Mouse (Mus musculus) spleen, postnatal 14 days (tissue): ENCODE measurements around the gene Zfp219.
A peak's percentile ranks its signal among the peaks of the same experiment; 100 is the strongest.

ENCODE experiments used
- DNase-seq, 2 experiments: peaks; one replicate each; pipeline ENCODE4 v3.0.0; 2021 to 2022; ENCODE audit warnings: low spot score in 2 of 2

Zfp219 gene

GRCm38 (mm10) chr14:52018248-52019050 lies 2.1 kb downstream of the Zfp219 start:
- no peak for DNase-seq

GRCm38 (mm10) chr14:52017662-52018061 lies 2.9 kb downstream of the Zfp219 start:
- no peak for DNase-seq

DNA sequence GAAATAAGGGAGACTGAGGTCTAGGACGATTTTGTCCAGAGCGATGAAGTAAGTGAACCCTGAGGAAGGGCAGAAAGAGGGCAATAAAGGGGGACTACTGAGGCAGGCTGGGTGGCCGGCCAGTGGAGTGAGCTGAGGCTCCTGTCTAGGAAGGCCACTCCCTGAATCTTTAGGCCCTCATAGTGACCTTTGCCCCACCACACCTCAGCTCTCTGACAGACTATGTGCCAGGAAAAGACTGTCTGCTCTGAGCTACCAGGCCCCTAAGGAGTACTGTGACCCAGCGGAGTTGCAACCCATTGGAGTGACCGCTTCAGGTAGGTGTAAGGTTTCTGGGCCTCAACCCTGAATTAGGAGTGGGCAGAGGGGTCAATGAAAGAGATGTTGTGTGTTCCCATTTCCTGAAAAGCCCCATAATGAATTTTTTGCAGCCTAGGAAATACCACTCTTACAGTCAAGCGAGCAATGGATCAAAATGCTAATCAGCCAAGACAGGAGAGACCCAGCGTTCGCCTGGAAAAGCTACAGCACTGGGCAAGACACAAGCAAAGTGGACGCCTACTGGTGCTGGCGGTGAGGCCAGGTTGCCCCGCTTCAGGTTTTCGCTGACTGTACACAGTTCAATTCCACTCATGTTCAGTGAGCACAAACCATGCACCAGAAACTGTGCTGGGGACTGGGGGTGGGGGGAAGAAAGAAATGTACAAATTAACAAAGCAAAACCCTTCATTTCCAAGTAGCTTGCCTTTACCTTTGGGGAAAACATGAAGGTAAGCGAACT lies 3.7 kb downstream of the Zfp219 start:
- no peak for DNase-seq

DNA sequence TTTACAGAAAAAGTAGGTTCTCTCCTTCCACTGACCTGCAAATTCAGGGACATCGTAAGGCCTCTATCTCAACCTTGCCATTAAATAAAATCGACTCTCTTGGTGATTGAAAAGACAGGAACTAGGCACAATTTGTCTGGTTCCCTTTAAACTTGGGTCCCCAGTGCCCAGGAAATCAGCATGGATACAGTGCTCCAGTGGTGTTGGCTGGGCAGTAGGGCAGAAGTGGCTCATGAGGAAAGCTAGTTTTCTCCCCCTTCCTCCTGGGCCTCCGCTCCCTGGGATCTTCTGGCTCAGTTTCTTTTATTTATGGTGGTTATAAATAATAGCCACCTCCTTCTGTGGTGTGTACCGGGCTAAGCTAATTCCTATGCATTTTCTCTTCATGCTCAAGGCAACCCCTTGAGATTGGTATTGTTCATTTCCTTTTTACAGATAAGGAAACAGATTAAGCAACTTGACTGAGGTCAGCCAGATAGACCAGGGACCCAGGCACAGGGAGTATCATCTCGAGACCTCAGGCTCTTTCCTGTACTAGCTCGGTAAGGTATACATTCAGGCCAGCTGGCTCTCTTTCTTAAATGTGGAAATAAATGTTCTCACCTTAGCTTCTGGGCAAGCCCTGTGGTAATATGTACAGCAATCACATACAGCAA lies 5.0 kb downstream of the Zfp219 start, which contains the start of gene Tmem253:
Gene Tmem253 (plus strand): TSS at position 214 of the 656 bp plus-strand sequence.
- no peak for DNase-seq

DNA sequence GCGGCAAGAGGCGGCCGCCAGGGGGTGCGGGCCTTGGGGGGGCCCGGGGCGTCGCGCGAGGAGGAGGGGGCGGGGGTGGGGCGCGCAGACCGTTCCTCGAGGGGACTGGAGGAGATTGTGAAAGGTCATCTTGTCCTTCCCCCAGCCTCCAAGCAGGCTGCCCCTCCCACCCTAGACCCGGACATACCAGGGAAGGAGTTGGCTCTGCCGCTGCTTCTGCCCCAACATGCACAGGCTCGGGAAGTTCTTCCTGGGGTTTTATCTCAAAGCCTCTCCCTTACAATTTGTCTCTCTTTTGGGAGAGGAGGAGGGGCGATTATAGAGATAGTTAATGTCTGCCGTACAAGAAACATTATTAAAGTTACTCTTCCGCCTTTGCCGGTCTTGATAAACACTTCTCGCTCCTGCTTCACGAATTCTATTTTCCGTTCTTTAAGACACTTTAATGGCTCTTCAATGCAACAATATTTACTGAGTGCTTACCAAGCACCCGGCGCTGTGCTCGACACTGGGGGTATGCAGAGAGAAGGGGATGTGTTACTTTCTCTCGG lies 5.7 kb downstream of the Zfp219 start:
- no peak for DNase-seq

DNA sequence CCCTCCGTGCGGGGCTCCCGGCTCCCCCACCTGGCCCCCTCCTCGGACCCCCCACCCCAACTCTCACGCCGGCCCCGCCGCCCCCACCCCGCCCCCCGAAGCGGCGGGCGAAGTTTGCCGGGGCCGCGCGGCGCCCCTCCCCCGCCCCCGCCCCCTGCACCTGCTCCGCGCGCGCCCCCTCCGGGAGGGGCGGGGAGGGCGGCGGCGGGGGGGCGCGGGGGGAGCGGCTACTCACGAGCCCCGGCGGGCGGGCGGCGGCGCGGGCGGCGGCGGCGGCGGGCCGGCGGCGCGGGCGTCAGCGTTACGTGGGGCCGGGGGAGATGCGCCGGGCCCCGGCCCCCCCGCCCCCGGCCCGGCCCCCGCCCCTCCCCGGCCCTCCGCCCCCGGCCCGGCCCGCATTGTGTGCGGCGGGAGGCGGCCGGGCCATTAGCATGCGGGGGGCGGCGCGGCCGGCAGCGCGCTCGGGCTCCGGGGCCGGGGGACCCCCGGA lies 6.2 kb downstream of the Zfp219 start:
- DNase-seq: no peak

DNA sequence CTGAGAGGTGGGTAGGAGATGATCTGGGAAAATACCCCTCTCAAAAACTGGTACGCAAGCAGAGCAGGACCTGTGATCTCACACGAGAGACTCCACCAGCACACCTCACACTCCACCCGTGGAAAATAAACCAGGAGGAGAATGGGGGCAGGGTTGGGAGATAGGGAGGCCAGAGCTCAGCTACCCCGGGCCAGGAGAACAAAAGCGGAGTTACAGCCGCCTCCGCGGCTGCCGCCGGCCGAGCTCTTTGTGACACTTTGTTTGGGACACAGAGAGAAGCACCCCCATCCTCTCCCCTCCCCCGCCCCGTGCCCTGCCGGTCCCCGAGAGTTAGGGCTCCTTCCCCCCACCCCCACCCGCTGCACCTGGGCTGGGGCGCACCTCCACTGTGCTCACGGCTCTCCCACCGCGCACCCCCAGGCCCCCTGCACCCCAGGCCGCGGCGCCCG lies 6.7 kb downstream of the Zfp219 start:
- DNase-seq: no peak

GRCm38 (mm10) chr14:52013021-52013610 lies 7.4 kb downstream of the Zfp219 start:
- DNase-seq: no peak

GRCm38 (mm10) chr14:52012553-52012952 lies 8.0 kb downstream of the Zfp219 start:
- DNase-seq: no peak

DNA sequence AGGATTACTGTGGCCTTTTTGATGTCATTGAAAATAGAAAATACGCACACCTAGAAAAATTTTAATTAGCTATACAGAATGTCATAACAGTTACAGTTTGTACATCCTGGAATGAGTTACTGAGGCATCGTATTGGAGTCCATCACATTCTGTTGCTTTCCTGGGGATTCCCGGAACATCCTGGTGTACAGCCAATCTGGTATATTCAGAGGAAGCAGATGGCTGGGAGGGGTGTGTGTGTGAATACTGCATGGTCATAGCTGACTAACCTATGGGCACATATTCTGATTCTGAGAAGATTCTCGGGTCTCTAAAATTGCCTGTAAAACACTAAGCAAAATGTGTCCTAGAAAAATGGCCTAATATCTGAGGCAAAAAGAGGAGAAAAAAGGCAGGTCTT lies 8.4 kb downstream of the Zfp219 start:
- no peak for DNase-seq

- DNase-seq: no peak
Measured at GRCm38 (mm10) chr14:52011683-52012082, 8.8 kb downstream of the Zfp219 start.

- DNase-seq: no peak
Measured at GRCm38 (mm10) chr14:52010446-52011111, 10.0 kb downstream of the Zfp219 start.

DNA sequence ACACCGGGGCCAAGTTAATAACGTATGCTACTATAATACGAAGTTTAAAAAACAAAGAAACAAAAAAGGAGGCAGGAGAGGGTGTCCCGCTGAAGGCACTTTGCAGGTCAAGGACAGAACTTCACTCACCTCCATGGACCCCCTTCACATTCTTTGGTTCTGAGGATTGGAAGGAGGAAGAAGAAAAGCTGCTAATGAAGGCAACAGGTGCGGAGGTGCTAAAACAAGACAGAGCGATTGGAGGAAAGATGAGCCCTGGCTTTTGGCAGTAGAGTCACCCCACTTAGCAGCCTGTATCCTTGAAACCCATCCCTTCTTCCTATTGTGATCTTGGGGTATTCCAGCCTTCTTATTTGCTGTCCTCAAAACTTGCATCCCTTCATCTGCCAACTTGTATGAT lies 10.7 kb downstream of the Zfp219 start:
- no peak for DNase-seq

DNA sequence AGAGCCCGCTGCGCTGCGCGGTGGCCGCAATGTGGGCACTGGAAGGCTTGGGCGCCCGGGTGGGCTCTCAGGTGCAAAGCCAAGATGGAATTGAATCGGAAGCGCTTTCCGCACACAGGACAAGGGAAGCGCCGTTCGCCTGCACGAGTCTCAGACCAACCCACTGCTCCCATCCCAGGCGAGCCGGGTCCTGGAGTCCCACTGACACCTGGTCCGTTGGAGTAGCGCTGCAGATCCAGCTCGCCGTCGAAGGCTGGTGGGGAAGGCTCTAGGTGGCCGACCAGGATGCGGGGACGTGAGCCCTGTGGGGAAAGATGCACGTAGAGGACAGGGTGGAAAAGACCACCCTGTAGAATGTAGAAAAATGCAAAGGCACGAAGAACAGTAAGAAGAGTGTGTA lies 11.2 kb downstream of the Zfp219 start:
- DNase-seq: no peak

GRCm38 (mm10) chr14:52008321-52009203 lies 12.0 kb downstream of the Zfp219 start:
- DNase-seq: peak; percentile 81 to 90

DNA sequence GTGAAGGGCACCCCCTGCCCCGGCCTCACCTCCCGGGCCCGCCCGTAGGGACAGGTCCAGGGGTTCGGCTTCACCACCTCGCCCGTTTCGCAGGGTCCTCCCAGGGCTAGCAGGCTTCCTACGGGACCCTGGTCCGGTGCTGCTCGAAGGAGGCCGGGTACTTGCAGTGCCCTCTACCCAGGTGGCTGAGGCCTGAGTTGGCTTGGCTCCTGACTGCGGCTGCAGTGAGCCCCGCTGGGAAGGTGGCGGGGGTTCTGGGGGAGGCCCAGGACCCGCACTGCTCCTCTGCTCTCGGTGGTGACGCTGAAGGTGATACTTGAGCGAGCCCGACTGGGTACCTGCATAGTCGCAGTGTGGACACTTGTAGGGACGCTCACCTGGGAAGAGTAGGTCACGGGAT lies 13.8 kb downstream of the Zfp219 start:
- no peak for DNase-seq

- no peak for DNase-seq
Measured at GRCm38 (mm10) chr14:52006241-52006640, 14.3 kb downstream of the Zfp219 start.

GRCm38 (mm10) chr14:52005616-52006015 lies 14.9 kb downstream of the Zfp219 start:
- no peak for DNase-seq

GRCm38 (mm10) chr14:52005141-52005540 lies 15.4 kb downstream of the Zfp219 start:
- no peak for DNase-seq

- no peak for DNase-seq
Measured at GRCm38 (mm10) chr14:52003981-52004495, 16.5 kb downstream of the Zfp219 start.
